Mouse (Mus musculus) intestine, embryonic 14.5 days (tissue): ENCODE measurements around the gene Slc41a3. TPM values are rescaled to one million over a fixed set of nuclear protein-coding genes. Genes with fewer than 3 reads are reported as not detected.

Source experiments
- ATAC-seq: fragments of 200-750 bp; cut with Nextera tagmentation; replicated peaks from 2 replicates; pipeline ENCODE4 v1.8.0; 2017; ENCODE audit warnings: low read depth, moderate number of reproducible peaks, moderate TSS enrichment, moderate library complexity; ENCODE audit not compliant: low FRiP score, low TSS enrichment
- DNase-seq: peaks from one replicate; pipeline ENCODE4 v3.0.0-alpha.2; 2018; ENCODE audit warnings: low spot score
- H3K27ac ChIP-seq: fragments of 300-500 bp; sonication (generic); 2 replicates; pipeline ENCODE4 v1.5.1; 2014; ENCODE audit warnings: low read depth, mild to moderate bottlenecking, control low read depth
- H3K27me3 ChIP-seq: fragments of 300-500 bp; sonication (generic); replicated peaks from 2 replicates; pipeline ENCODE4 v1.6.1; 2014; ENCODE audit warnings: low read length, control low read depth; ENCODE audit not compliant: control insufficient read depth, insufficient read depth
- H3K36me3 ChIP-seq: fragments of 300-500 bp; sonication (generic); 2 replicates; pipeline ENCODE4 v1.6.1; 2014; ENCODE audit warnings: low read length, control low read depth; ENCODE audit not compliant: control insufficient read depth, insufficient read depth
- H3K4me1 ChIP-seq: fragments of 300-500 bp; sonication (generic); replicated peaks from 2 replicates; pipeline ENCODE4 v1.6.1; 2014; ENCODE audit warnings: low read length, control low read depth, mixed read lengths; ENCODE audit not compliant: control insufficient read depth, insufficient read depth
- H3K4me2 ChIP-seq: fragments of 300-500 bp; sonication (generic); 2 replicates; pipeline ENCODE4 v1.6.1; 2014; ENCODE audit warnings: low read length
- H3K4me3 ChIP-seq: fragments of 300-500 bp; sonication (generic); 2 replicates; pipeline ENCODE4 v1.5.1; 2014; ENCODE audit warnings: low read depth, low read length, control low read depth, mixed read lengths
- H3K9ac ChIP-seq: fragments of 300-500 bp; sonication (generic); 2 replicates; pipeline ENCODE4 v1.6.1; 2014; ENCODE audit warnings: mild to moderate bottlenecking, low read length
- H3K9me3 ChIP-seq: fragments of 300-500 bp; sonication (generic); 2 replicates; pipeline ENCODE4 v1.6.1; 2016; ENCODE audit warnings: low read length, control low read depth; ENCODE audit not compliant: control insufficient read depth
- WGBS: fragments of 180-500 bp; shearing (Covaris S2); extraction: QIAGEN DNeasy Blood & Tissue Kit; methylation state at CpG from one replicate; pipeline ENCODE4 v1.1.7; 2014; 5-methylcytosine and 5-hydroxymethylcytosine counted together
- polyA plus RNA-seq: library from polyadenylated mRNA; unstranded; fragments of >200 nt; fragmentation: Nextera tagmentation; extraction: Ambion mirVana; gene quantifications from 2 replicates; pipeline ENCODE4 v1.2.1, GENCODE M21; 2014

Gene Slc41a3
- polyA plus RNA-seq, 1 experiment from 2014 or later, result 5.1 TPM

DNA sequence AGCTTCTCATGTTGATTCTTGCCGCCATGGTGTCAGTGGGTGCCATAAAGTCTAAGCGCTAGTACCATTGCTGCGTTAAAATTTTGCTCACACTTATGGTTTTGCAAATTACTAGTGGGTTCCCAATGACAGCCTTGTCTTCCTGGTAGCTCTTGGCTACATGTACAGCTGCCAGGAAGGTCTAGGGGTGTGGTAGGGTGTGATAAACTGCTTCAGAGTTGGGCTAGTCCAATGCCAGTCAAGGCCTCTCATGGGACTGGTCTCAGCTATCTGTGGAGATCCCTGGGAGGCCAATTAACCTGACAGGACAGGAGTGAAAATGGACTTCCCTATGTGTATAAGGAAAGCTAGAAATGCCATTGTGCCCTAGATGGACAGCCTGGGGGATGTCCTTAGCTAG lies 2.2 kb upstream of the Slc41a3 start:
- Histone ChIP-seq H3K36me3 (no peaks in the 10 kb centered on the region), H3K4me2 (no peak overlapping the region), H3K9ac (no peak overlapping the region), H3K4me3 (no peak overlapping the region), H3K27me3 (no peaks in the 10 kb centered on the region), H3K4me1 (peaks cover 9% of the 10 kb centered on the region), H3K9me3 (no peaks in the 10 kb centered on the region), H3K27ac (no peak overlapping the region)
- 91% methylated on average over 3 of the region's 3 CpGs for WGBS
- DNase-seq (no peak), ATAC-seq (no peak)

DNA sequence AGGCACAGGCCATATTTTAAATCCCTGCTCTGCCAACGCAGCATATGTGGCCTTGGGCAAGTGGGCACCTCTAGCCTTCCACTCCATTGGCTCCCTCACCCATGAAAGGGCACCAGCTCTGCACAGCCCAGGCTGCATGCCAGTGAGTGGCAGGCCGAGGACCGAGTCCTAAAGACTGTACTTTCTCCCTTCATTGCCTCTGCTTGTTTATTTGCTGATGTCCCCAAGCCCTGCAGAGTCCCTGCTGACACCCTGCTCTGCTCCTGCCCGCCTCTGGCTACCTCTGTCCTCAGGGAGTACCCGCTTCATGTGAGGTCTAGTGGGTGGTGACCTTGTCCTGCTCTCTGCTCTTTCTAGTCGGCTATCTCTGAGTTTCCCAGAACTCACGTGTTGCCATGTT lies 1.4 kb upstream of the Slc41a3 start:
- no peak overlapping the region for H3K9ac ChIP-seq
- no peak for ATAC-seq
- no peak overlapping the region for H3K27ac ChIP-seq
- no peak for DNase-seq
- no peaks in the 10 kb centered on the region for H3K36me3 ChIP-seq
- no peaks in the 10 kb centered on the region for H3K9me3 ChIP-seq
- no peak overlapping the region for H3K4me2 ChIP-seq
- no peak overlapping the region for H3K4me3 ChIP-seq
- WGBS, result 71% methylated on average over 7 of the region's 7 CpGs
- H3K4me1 ChIP-seq, result peaks cover 9% of the 10 kb centered on the region
- H3K27me3 ChIP-seq, result no peaks in the 10 kb centered on the region

DNA sequence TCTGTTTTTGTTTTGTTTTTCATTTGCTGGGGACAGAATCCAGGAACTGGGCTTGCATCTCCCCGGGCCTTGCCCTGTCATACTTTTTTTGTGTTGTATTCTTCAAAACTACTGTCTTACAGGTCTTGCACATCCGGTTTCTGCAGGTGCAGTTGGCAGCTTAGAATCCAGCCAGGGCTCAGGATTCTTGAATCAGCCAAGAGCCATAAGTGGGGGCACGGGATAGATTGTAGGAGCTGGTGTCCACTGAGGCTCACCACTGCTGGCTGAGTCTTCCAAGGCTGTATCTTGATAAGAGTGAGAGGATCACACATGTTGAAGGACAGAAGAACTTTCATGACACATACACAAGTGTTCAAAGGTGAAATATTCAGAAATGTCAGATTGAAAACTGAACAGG lies 395 bp upstream of the Slc41a3 start:
- ATAC-seq (no peak; the same call in 1 of the 2 replicates), DNase-seq (no peak)
- Histone ChIP-seq H3K36me3 (no peaks in the 10 kb centered on the region), H3K4me1 (peaks cover 9% of the 10 kb centered on the region), H3K4me3 (peak overlapping the region; percentile 54; the same call in 1 of the 2 replicates), H3K27ac (no peak overlapping the region), H3K4me2 (peak overlapping the region; percentile 88), H3K27me3 (no peaks in the 10 kb centered on the region), H3K9ac (no peak overlapping the region), H3K9me3 (no peaks in the 10 kb centered on the region)
- 63% methylated on average over 3 of the region's 3 CpGs for WGBS

DNA sequence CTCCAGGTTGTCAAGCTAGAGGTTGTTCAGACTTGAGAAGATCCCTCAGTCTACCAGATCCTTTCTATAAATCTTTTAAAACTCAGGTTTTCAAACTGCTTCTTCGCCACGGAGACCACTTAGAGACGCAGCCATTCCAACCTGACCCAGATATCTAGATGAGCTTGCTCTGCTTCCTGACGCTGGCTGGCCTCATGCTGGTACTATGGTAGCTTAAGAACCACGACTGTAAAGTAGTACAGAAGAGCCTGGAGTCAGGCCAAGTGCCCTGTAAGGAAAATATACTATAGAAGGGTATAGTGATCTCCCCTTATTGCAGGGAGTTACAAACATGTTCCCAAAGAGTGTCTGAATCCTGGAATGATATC lies 757 bp downstream of the Slc41a3 start:
- Histone ChIP-seq H3K9me3 (no peaks in the 10 kb centered on the region), H3K27me3 (no peaks in the 10 kb centered on the region), H3K4me2 (peak overlapping the region; percentile 88), H3K4me3 (peak overlapping the region; percentile 54), H3K36me3 (no peaks in the 10 kb centered on the region), H3K4me1 (peaks cover 9% of the 10 kb centered on the region), H3K9ac (peak overlapping the region; percentile 58), H3K27ac (no peak overlapping the region)
- no peak for DNase-seq
- ATAC-seq, result no peak
- WGBS, result 12% methylated on average over 5 of the region's 5 CpGs

DNA sequence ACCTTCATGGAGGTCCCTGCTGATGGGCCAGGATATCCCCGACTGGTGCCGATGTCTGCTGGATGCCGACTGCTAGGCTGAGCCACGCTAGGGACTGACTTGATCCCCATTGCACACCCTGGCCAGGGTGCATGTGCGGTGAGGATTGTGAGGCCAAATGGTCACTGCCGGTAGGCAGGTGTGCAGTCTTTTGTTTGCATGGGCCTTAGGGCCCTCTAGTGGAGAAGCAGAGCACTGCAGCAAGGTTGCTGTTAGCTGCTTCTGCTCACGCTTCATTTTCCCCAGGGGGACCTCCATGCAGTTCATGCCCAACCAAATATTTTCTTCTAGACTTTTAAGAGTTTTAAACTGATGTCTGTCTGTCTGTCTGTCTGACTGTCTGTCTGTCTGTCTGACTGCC lies 2.0 kb downstream of the Slc41a3 start:
- ATAC-seq (no peak), DNase-seq (peak; percentile 83)
- 29% methylated on average over 7 of the region's 7 CpGs for WGBS

DNA sequence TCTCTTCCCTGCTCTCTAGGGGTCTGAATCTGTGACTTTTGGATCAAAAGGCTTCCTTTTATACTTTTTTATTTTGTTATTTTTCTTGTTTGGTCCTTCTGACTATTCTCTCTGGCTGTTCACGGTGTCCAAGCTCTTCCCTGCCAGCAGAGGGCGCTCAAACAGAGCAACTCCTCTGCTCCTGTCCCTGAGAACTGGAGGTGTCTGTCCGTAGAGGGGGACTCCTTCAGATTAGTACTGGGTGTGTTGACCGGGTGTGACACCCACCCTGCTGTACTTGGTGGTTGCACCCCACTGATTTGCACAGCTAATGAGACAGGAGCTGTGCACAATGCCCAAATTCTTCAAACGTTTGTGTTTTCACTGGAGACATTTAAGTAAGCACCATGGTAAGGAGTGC lies 2.7 kb downstream of the Slc41a3 start:
- ATAC-seq (no peak), DNase-seq (peak; percentile 81)
- H3K4me3 ChIP-seq, result no peak overlapping the region
- no peak overlapping the region for H3K27ac ChIP-seq
- H3K4me2 ChIP-seq, result no peak overlapping the region
- peaks cover 9% of the 10 kb centered on the region for H3K4me1 ChIP-seq
- H3K9ac ChIP-seq, result no peak overlapping the region
- no peaks in the 10 kb centered on the region for H3K9me3 ChIP-seq
- H3K27me3 ChIP-seq, result no peaks in the 10 kb centered on the region
- WGBS, result 16% methylated on average over 5 of the region's 5 CpGs
- H3K36me3 ChIP-seq, result no peaks in the 10 kb centered on the region

More for the DNA sequence above, 2.0 kb downstream of the Slc41a3 start:
- Histone ChIP-seq H3K4me3 (no peak overlapping the region), H3K27me3 (no peaks in the 10 kb centered on the region), H3K9me3 (no peaks in the 10 kb centered on the region), H3K9ac (no peak overlapping the region), H3K4me2 (no peak overlapping the region), H3K36me3 (no peaks in the 10 kb centered on the region), H3K4me1 (peaks cover 9% of the 10 kb centered on the region), H3K27ac (no peak overlapping the region)

DNA sequence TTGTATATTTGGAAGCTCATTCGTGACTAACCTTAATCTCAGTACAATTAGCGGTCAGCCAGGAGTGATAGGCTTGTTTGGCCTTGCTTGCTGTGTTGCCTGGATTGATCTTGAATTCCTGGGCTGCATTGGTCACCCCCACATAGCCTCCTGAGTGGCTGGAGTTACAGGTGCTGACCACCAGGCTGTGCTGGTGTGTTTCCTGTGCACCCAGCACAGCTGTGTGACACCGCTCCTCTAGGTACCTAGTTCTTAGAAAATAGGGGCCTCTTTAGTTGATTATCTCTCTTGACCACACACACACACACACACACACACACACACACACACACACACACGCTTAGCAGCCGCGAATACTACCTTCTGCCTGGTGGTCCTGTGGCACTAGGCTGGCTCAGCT lies 3.7 kb downstream of the Slc41a3 start:
- Histone ChIP-seq H3K27me3 (no peaks in the 10 kb centered on the region), H3K27ac (no peak overlapping the region), H3K4me2 (no peak overlapping the region), H3K4me1 (peaks cover 9% of the 10 kb centered on the region), H3K9ac (no peak overlapping the region), H3K9me3 (no peaks in the 10 kb centered on the region), H3K4me3 (no peak overlapping the region), H3K36me3 (no peaks in the 10 kb centered on the region)
- WGBS, result 65% methylated on average over 6 of the region's 6 CpGs
- ATAC-seq, result no peak
- no peak for DNase-seq

DNA sequence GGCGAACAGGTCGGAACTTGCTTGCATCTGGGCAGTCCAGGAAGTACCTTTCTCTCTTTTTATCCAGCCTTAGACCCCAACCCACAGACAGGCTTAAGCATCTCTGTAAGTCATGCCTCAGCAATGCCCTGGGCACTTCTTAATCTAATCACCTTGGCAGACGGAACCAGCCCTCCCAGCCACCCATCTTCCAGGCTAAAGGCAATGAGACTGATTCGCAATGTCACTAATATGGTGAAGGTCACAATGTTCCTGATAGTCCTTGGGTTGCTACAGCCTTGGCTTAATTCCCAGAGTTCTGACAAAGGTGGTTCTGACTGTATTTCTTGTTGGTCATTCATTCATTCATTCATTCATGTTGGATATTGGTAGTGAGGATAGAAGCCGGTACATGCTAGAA lies 5.7 kb downstream of the Slc41a3 start:
- Histone ChIP-seq H3K27ac (no peak overlapping the region), H3K9me3 (no peaks in the 10 kb centered on the region), H3K27me3 (no peaks in the 10 kb centered on the region), H3K36me3 (no peaks in the 10 kb centered on the region), H3K4me2 (no peak overlapping the region), H3K4me1 (peaks cover 6% of the 10 kb centered on the region), H3K4me3 (no peak overlapping the region), H3K9ac (no peak overlapping the region)
- WGBS, result 91% methylated on average over 5 of the region's 5 CpGs
- ATAC-seq (no peak), DNase-seq (no peak)

DNA sequence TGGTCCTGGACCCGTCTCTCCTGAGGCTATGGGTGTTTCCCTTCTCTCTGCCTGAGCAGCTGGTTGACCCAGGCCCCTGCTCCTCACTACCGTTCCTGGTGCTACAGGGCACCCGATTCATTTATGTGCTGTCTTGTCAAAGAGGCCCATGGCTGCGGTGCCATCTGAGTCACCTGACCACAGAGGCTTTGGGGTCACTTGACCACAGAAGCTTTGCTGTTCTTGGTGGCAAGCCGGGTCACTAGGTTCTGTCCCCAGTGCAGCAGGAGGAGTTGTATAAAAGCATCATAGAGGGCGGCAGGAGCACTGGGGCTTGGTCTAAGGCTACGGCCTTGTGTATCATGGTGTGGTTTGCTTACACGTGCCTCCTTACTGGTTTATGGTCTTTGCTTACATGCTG lies 8.8 kb downstream of the Slc41a3 start:
- no peaks in the 10 kb centered on the region for H3K4me1 ChIP-seq
- DNase-seq (no peak), ATAC-seq (no peak)
- H3K4me2 ChIP-seq, result no peak overlapping the region
- H3K9ac ChIP-seq, result no peak overlapping the region
- H3K27ac ChIP-seq, result no peak overlapping the region
- H3K9me3 ChIP-seq, result no peaks in the 10 kb centered on the region
- no peaks in the 10 kb centered on the region for H3K27me3 ChIP-seq
- WGBS, result 81% methylated on average over 8 of the region's 8 CpGs
- no peak overlapping the region for H3K4me3 ChIP-seq
- H3K36me3 ChIP-seq, result no peaks in the 10 kb centered on the region
